Mouse (Mus musculus) frontal cortex, postnatal 14 days (tissue): ENCODE results near the gene Zfp207.
"Not testable (repeated sequence)": the region's sequence is repeated elsewhere in the genome, so short reads cannot be mapped to it uniquely, and the experiment has no call there.

Experiments used
- DNase-seq, 2 experiments: peaks; one replicate each; pipeline ENCODE4 v3.0.0; 2022; ENCODE audit warnings: low spot score in 2 of 2

Zfp207 gene

GRCm38 (mm10) chr11:80383019-80383625 is at the start of gene Zfp207:
TSS of gene Zfp207 (plus strand) at chr11:80383279.
- peak; percentile 94 to 97 for DNase-seq

GRCm38 (mm10) chr11:80335609-80336350 is 47.3 kb upstream of the Zfp207 start:
- no peak for DNase-seq

- no peak for DNase-seq
Observed at GRCm38 (mm10) chr11:80336351-80336730, 46.7 kb upstream of the Zfp207 start.

- DNase-seq = no peak
Observed at GRCm38 (mm10) chr11:80342482-80342881, 40.6 kb upstream of the Zfp207 start.

- DNase-seq = peak; percentile 58 to 86
Observed at GRCm38 (mm10) chr11:80351832-80352430, 31.1 kb upstream of the Zfp207 start.

- DNase-seq = no peak
Observed at GRCm38 (mm10) chr11:80354832-80355231, 28.2 kb upstream of the Zfp207 start.

- DNase-seq = no peak
Observed at GRCm38 (mm10) chr11:80368949-80369348, 14.1 kb upstream of the Zfp207 start.

- no peak for DNase-seq
Observed at GRCm38 (mm10) chr11:80376651-80377050, 6.4 kb upstream of the Zfp207 start.

GRCm38 (mm10) chr11:80377712-80378451 is 5.2 kb upstream of the Zfp207 start, which contains the start of gene 5730455P16Rik:
TSS of gene 5730455P16Rik (minus strand) at chr11:80378034.
- peak; percentile 73 to 80 for DNase-seq

GRCm38 (mm10) chr11:80378452-80379068 is 4.5 kb upstream of the Zfp207 start:
- not testable (repeated sequence) for DNase-seq

GRCm38 (mm10) chr11:80379184-80379583 is 3.9 kb upstream of the Zfp207 start:
- DNase-seq = not testable (repeated sequence)

- DNase-seq = peak in 1 of 2 experiments; percentile 12
Observed at GRCm38 (mm10) chr11:80382626-80383018, 457 bp upstream of the Zfp207 start.

- DNase-seq = no peak
Observed at GRCm38 (mm10) chr11:80383626-80384046, 557 bp downstream of the Zfp207 start.

- no peak for DNase-seq
Observed at GRCm38 (mm10) chr11:80384461-80384860, 1.4 kb downstream of the Zfp207 start.

- no peak for DNase-seq
Observed at GRCm38 (mm10) chr11:80385055-80385454, 2.0 kb downstream of the Zfp207 start.

GRCm38 (mm10) chr11:80386790-80387189 is 3.7 kb downstream of the Zfp207 start:
- no peak for DNase-seq

- no peak for DNase-seq
Observed at GRCm38 (mm10) chr11:80389885-80390284, 6.8 kb downstream of the Zfp207 start.

GRCm38 (mm10) chr11:80391407-80392120 is 8.5 kb downstream of the Zfp207 start:
- no peak for DNase-seq

GRCm38 (mm10) chr11:80395930-80396329 is 12.9 kb downstream of the Zfp207 start:
- no peak for DNase-seq

GRCm38 (mm10) chr11:80396617-80397016 is 13.5 kb downstream of the Zfp207 start:
- no peak for DNase-seq

GRCm38 (mm10) chr11:80407878-80408277 is 24.8 kb downstream of the Zfp207 start:
- DNase-seq = not testable (repeated sequence)
